Mouse (Mus musculus): Measurements from ENCODE around the gene Kcnj14. TPM values are rescaled to one million over a fixed set of nuclear protein-coding genes. Genes with fewer than 3 reads are reported as not detected.

Kcnj14 gene
- polyA plus RNA-seq, 1 experiment from 2014 or later, result 0.74 TPM

- ATAC-seq (replicated peaks; ENCODE audit: low FRiP score), result 0 out of 2 replicates have a peak, but pooled peaks have one; percentile 35
- peak; percentile 59 for DNase-seq (ENCODE audit: low spot score)
- no peak overlapping the region for H3K27ac ChIP-seq (ENCODE audit: low read depth, low read length)
Observed at GRCm38 (mm10) chr7:45786136-45786578, 38.4 kb downstream of the Kcnj14 start.

DNA sequence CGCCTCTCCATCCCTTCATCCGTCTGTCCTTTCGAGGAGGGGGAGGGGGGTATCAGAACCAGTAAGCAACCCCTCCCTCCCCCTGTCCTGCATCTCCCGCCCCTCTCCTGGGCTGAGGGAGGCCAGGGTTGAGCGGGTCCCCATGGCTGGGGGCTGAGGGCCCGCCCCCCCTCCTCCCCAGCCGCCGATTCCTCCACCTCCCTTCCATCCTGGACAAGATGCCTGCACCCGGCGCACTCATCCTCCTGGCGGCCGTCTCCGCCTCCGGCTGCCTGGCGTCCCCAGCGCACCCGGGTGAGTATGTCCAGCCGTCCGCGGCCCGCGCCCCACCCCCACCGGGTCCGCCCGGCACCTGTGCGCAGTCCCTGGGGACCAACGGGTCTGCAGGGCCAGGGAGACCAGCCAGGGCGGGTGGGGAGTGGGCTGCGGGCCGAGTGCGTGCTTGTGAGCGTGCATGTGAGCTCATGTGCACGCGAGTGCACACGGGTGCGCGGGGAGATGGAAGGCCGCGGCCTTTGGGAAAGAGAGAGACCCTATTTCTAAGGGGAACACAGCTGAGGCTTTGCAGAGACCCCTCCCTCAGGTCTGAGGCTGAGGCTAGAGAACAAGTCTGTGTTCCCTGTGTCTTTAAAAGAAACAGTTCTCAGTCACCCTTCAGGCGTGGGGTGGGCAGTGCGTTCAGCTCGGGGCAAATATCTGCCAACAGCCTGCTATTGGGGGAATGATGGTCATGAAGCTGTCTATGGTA is 39.0 kb downstream of the Kcnj14 start:
- WGBS, result 3% methylated on average over 38 of the region's 42 CpGs

More at GRCm38 (mm10) chr7:45786136-45786578, 38.4 kb downstream of the Kcnj14 start:
- no peaks in the 10 kb centered on the region for H3K36me3 ChIP-seq (ENCODE audit: control insufficient read depth, insufficient read depth, low read length)
- no peaks in the 10 kb centered on the region for H3K9me3 ChIP-seq (ENCODE audit: control insufficient read depth, low read length)
- H3K4me2 ChIP-seq, result peak overlapping the region; percentile 65
- peaks cover 6% of the 10 kb centered on the region; the same call in 1 of the 2 replicates for H3K4me1 ChIP-seq (replicated peaks; ENCODE audit: control insufficient read depth, insufficient read depth, low read length)
- 4% methylated on average over 14 of the region's 14 CpGs for WGBS
- peak overlapping the region; percentile 54 for H3K4me3 ChIP-seq (ENCODE audit: low read depth, low read length)
- peaks cover 58% of the 10 kb centered on the region for H3K27me3 ChIP-seq (replicated peaks; ENCODE audit: control insufficient read depth, insufficient read depth, low read length)
- H3K9ac ChIP-seq (ENCODE audit: low read depth, low read length), result no peak overlapping the region

DNA sequence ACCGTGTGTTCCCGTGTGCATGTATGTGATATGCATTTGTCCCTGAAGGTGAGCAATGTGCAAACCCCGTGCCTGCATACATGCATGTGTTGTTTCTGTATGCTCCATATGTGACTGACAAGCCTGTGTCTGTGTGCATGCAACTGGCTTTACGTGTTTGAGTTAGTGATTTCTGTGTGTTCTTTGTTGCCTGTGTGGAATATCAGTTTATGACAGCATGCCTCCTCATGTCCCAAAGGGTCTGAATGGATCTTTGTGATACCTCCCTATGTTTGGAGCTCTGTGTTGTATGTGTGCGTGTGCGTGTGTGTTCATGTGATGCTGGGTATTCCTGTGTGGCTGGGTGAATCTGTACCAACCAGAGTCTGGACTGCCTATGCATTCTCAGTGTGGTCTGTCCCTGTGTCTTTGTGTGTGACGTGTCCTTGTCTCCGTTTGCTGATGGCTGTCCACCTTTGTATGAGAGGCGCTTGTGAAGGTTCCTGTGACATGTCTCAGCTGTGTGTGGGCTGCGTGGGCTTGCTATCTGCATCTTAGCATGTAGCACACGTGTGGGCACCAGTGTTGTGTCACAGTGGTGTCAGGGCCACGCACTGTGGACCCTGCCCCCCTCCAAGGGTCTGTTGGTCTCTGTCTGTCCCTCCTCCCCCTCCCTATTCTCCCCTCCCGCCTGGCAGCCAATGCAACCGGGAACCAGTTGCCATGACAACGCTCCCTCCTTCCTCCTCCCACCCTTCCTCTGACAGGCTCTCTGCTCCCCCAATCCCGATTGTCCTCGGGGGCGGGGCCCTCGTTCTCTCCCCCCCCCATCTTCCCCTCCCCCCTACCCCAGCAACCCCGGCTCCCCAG is 39.8 kb downstream of the Kcnj14 start, which contains the start of gene Sult2b1:
TSS of gene Sult2b1 (minus strand) at position 146 of the 849 bp plus-strand sequence.
- no peak within 1 kb of the TSS for H3K27ac ChIP-seq (ENCODE audit: low read depth, low read length)

More for the DNA sequence above, 39.0 kb downstream of the Kcnj14 start:
- Histone ChIP-seq H3K4me3 (ENCODE audit: low read depth, low read length) (peak overlapping the region; percentile 54), H3K4me1 (replicated peaks; ENCODE audit: control insufficient read depth, insufficient read depth, low read length) (peaks cover 6% of the 10 kb centered on the region; the same call in 1 of the 2 replicates), H3K27me3 (replicated peaks; ENCODE audit: control insufficient read depth, insufficient read depth, low read length) (peaks cover 58% of the 10 kb centered on the region), H3K9me3 (ENCODE audit: control insufficient read depth, low read length) (no peaks in the 10 kb centered on the region), H3K36me3 (ENCODE audit: control insufficient read depth, insufficient read depth, low read length) (no peaks in the 10 kb centered on the region), H3K9ac (ENCODE audit: low read depth, low read length) (peak overlapping the region; percentile 5; the same call in 1 of the 2 replicates), H3K4me2 (peak overlapping the region; percentile 65), H3K27ac (ENCODE audit: low read depth, low read length) (no peak overlapping the region)
- ATAC-seq (replicated peaks; ENCODE audit: low FRiP score), result 0 out of 2 replicates have a peak, but pooled peaks have one; percentile 31
- DNase-seq (ENCODE audit: low spot score), result no peak

DNA sequence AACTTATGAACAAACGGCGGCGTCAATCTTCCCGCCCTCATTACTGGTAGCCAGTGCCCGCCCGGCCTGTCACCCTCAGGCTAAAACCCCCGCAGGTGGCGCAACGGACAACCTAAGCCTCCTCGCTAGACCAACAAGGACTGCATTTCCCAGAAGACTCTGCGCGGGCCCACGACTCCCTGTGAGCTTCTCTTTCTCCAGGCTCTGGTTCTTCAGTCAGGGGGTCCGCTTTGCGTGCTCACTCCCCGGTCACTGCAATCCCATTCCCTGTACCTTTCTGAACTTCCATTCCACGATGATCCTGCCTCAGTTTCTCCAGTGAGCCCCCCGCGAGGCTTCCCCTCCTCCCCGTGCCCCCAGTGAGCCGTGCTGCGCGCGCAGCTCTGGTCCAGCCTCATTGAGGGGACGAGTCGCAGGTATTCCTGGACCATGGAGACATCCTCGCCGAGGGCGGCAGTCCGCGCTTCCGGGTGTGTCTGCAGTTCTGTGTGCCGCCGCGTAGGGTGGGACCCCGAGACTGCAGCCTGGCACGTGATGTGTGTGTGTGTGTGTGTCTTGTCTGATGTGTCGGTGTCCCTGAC is 41.0 kb downstream of the Kcnj14 start, which contains the start of gene Lmtk3:
TSS of gene Lmtk3 (plus strand) at position 228 of the 581 bp plus-strand sequence.
- peak; percentile 78 for DNase-seq (ENCODE audit: low spot score)
- peaks cover 10% of the 10 kb centered on the region; the same call in 1 of the 2 replicates for H3K4me1 ChIP-seq (replicated peaks; ENCODE audit: control insufficient read depth, insufficient read depth, low read length)

More for the DNA sequence above, 39.8 kb downstream of the Kcnj14 start, which contains the start of gene Sult2b1:
- Histone ChIP-seq H3K36me3 (ENCODE audit: control insufficient read depth, insufficient read depth, low read length) (no peaks in the 10 kb centered on the region), H3K4me2 (peak within 1 kb of the TSS; percentile 86), H3K27me3 (replicated peaks; ENCODE audit: control insufficient read depth, insufficient read depth, low read length) (peaks cover 54% of the 10 kb centered on the region), H3K9ac (ENCODE audit: low read depth, low read length) (peak within 1 kb of the TSS; percentile 64), H3K9me3 (ENCODE audit: control insufficient read depth, low read length) (no peaks in the 10 kb centered on the region), H3K4me3 (ENCODE audit: low read depth, low read length) (peak within 1 kb of the TSS; percentile 60), H3K4me1 (replicated peaks; ENCODE audit: control insufficient read depth, insufficient read depth, low read length) (peaks cover 6% of the 10 kb centered on the region; the same call in 1 of the 2 replicates)
- DNase-seq (ENCODE audit: low spot score), result no peak
- 23% methylated on average over 20 of the region's 20 CpGs for WGBS
- ATAC-seq (replicated peaks; ENCODE audit: low FRiP score), result 0 out of 2 replicates have a peak, but pooled peaks have one; percentile 4

GRCm38 (mm10) chr7:45782271-45782670 is 42.3 kb downstream of the Kcnj14 start:
- Histone ChIP-seq H3K27ac (ENCODE audit: low read depth, low read length) (no peak overlapping the region), H3K9me3 (ENCODE audit: control insufficient read depth, low read length) (no peaks in the 10 kb centered on the region), H3K9ac (ENCODE audit: low read depth, low read length) (no peak overlapping the region), H3K4me1 (replicated peaks; ENCODE audit: control insufficient read depth, insufficient read depth, low read length) (peaks cover 10% of the 10 kb centered on the region; the same call in 1 of the 2 replicates), H3K4me3 (ENCODE audit: low read depth, low read length) (no peak overlapping the region), H3K4me2 (no peak overlapping the region), H3K36me3 (ENCODE audit: control insufficient read depth, insufficient read depth, low read length) (no peaks in the 10 kb centered on the region), H3K27me3 (replicated peaks; ENCODE audit: control insufficient read depth, insufficient read depth, low read length) (peaks cover 48% of the 10 kb centered on the region)
- WGBS, result 75% methylated on average over 4 of the region's 4 CpGs
- no peak for ATAC-seq (replicated peaks; ENCODE audit: low FRiP score)
- no peak for DNase-seq (ENCODE audit: low spot score)

More for the DNA sequence above, 41.0 kb downstream of the Kcnj14 start, which contains the start of gene Lmtk3:
- peak within 1 kb of the TSS; percentile 64 for H3K9ac ChIP-seq (ENCODE audit: low read depth, low read length)
- H3K36me3 ChIP-seq (ENCODE audit: control insufficient read depth, insufficient read depth, low read length), result no peaks in the 10 kb centered on the region
- peak within 1 kb of the TSS; percentile 60 for H3K4me3 ChIP-seq (ENCODE audit: low read depth, low read length)
- no peak within 1 kb of the TSS for H3K27ac ChIP-seq (ENCODE audit: low read depth, low read length)
- peak within 1 kb of the TSS; percentile 86 for H3K4me2 ChIP-seq
- no peaks in the 10 kb centered on the region for H3K9me3 ChIP-seq (ENCODE audit: control insufficient read depth, low read length)
- peak; percentile 53; the same call in 1 of the 2 replicates for ATAC-seq (replicated peaks; ENCODE audit: low FRiP score)
- H3K27me3 ChIP-seq (replicated peaks; ENCODE audit: control insufficient read depth, insufficient read depth, low read length), result peaks cover 58% of the 10 kb centered on the region
- WGBS, result 2% methylated on average over 38 of the region's 38 CpGs

GRCm38 (mm10) chr7:45779081-45779641 is 45.4 kb downstream of the Kcnj14 start:
- Histone ChIP-seq H3K4me1 (replicated peaks; ENCODE audit: control insufficient read depth, insufficient read depth, low read length) (peaks cover 4% of the 10 kb centered on the region; the same call in 1 of the 2 replicates), H3K36me3 (ENCODE audit: control insufficient read depth, insufficient read depth, low read length) (no peaks in the 10 kb centered on the region), H3K4me2 (peak overlapping the region; percentile 5), H3K27ac (ENCODE audit: low read depth, low read length) (no peak overlapping the region), H3K9me3 (ENCODE audit: control insufficient read depth, low read length) (no peaks in the 10 kb centered on the region), H3K27me3 (replicated peaks; ENCODE audit: control insufficient read depth, insufficient read depth, low read length) (peaks cover 17% of the 10 kb centered on the region), H3K4me3 (ENCODE audit: low read depth, low read length) (no peak overlapping the region), H3K9ac (ENCODE audit: low read depth, low read length) (no peak overlapping the region)
- 21% methylated on average over 22 of the region's 22 CpGs for WGBS
- ATAC-seq (replicated peaks; ENCODE audit: low FRiP score) (no peak), DNase-seq (ENCODE audit: low spot score) (no peak)

DNA sequence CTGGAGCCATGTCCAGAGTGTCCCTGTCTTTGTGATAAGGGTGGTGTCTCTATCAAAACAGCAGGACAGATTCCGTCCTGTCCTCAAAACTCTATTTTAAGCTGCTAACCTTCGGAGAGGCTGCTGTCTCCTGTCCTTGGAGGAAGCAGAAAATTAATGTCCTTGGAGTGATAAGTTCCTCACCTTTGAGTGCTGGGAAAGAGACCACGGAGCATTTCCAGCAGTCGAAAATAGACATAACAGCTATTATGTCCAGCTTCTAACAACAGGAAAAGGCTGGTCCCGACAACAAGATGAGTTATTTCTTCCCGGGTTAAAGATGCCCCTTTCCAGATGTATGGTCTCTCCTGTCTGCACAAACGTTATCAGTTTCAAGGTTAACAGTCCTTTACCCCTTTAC is 49.3 kb downstream of the Kcnj14 start:
- 67% methylated on average over 7 of the region's 7 CpGs for WGBS
- DNase-seq (ENCODE audit: low spot score) (no peak), ATAC-seq (replicated peaks; ENCODE audit: low FRiP score) (no peak)
- Histone ChIP-seq H3K36me3 (ENCODE audit: control insufficient read depth, insufficient read depth, low read length) (no peaks in the 10 kb centered on the region), H3K9me3 (ENCODE audit: control insufficient read depth, low read length) (no peaks in the 10 kb centered on the region), H3K4me2 (no peak overlapping the region), H3K27ac (ENCODE audit: low read depth, low read length) (no peak overlapping the region), H3K27me3 (replicated peaks; ENCODE audit: control insufficient read depth, insufficient read depth, low read length) (peaks cover 8% of the 10 kb centered on the region), H3K9ac (ENCODE audit: low read depth, low read length) (no peak overlapping the region), H3K4me1 (replicated peaks; ENCODE audit: control insufficient read depth, insufficient read depth, low read length) (peaks cover 4% of the 10 kb centered on the region; the same call in 1 of the 2 replicates), H3K4me3 (ENCODE audit: low read depth, low read length) (no peak overlapping the region)
